Mouse (Mus musculus) kidney, adult 2 months (tissue): Measurements from ENCODE around the gene Ptpn1.

Experiments used
- CTCF ChIP-seq: fragments of 200-500 bp; conservative IDR thresholded peaks from 2 replicates; pipeline ENCODE4 v1.5.1; 2011; ENCODE audit warnings: low read depth, mild to moderate bottlenecking, control low read depth, low read length, moderate library complexity, mixed read lengths; ENCODE audit not compliant: insufficient read depth, insufficient read length
- POLR2A ChIP-seq: fragments of 200-500 bp; IDR thresholded peaks from one replicate; pipeline ENCODE4 v1.6.1; 2011; ENCODE audit warnings: low read depth, low read length, control low read depth

DNA sequence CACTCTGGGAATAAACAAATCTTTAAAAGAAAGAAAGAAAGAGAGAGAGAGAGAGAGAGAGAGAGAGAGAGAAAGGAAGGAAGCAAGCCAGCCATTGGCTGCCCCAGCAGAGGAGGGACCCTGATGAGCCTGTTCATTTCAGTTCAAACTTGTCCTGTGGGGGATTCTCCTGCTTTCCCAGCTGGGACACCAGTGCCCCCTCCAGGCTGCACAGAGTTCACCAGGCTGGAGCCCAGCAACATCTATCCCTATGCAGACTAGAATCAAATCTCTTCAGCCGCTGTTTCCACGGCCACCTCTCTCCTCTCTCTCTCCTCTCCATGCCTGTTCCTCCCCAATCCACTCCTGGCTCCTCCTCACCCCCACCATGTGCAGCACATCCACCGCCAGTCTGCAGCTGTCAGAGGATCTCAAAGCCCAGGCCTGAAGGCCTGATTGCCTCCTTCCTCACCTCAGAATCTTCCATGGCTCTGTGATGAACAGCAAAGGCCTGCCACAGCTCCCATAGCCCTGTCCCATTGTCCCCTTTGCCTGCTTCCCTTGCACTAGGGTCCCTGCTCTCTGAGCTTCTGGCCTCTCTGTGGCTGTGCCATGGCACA lies 67.4 kb downstream of the Ptpn1 start:
- no peak for TF ChIP-seq POLR2A
- peak; percentile 37; the same call in 1 of the 2 replicates for TF ChIP-seq CTCF
